Mouse (Mus musculus) hindbrain, embryonic 10.5 days (tissue): ENCODE measurements around the gene Gm26661. TPM values are rescaled to one million over a fixed set of nuclear protein-coding genes. Genes with fewer than 3 reads are reported as not detected.

Experiments
- DNase-seq: peaks from one replicate; pipeline ENCODE4 v3.0.0-alpha.2; 2017; ENCODE audit warnings: low spot score
- H3K27ac ChIP-seq: fragments of 300-500 bp; sonication (generic); 2 replicates; pipeline ENCODE4 v1.5.1; 2016; ENCODE audit warnings: mild to moderate bottlenecking, moderate library complexity
- H3K27me3 ChIP-seq: fragments of 300-500 bp; sonication (generic); 2 replicates; pipeline ENCODE4 v1.6.1; 2016; ENCODE audit warnings: mild to moderate bottlenecking; ENCODE audit not compliant: poor library complexity, insufficient read depth, severe bottlenecking
- H3K36me3 ChIP-seq: fragments of 300-500 bp; sonication (generic); 2 replicates; pipeline ENCODE4 v1.6.1; 2016; ENCODE audit warnings: mild to moderate bottlenecking, moderate library complexity
- H3K4me1 ChIP-seq: fragments of 300-500 bp; sonication (generic); replicated peaks from 2 replicates; pipeline ENCODE4 v1.6.1; 2016; ENCODE audit warnings: mild to moderate bottlenecking
- H3K4me3 ChIP-seq: fragments of 300-500 bp; sonication (generic); 2 replicates; pipeline ENCODE4 v1.5.1; 2016; ENCODE audit warnings: mild to moderate bottlenecking, moderate library complexity
- H3K9me3 ChIP-seq: fragments of 300-500 bp; sonication (generic); 2 replicates; pipeline ENCODE4 v1.6.1; 2016; ENCODE audit warnings: mild to moderate bottlenecking, moderate library complexity
- WGBS: fragments of 180-500 bp; shearing (Covaris S2); methylation state at CpG from one replicate; pipeline ENCODE4 v1.1.7; 2016; 5-methylcytosine and 5-hydroxymethylcytosine counted together
- polyA plus RNA-seq: library from polyadenylated mRNA; unstranded; fragments of >200 nt; fragmentation: Nextera tagmentation; extraction: Ambion mirVana; gene quantifications from 2 replicates; pipeline ENCODE4 v1.2.1, GENCODE M21; 2016

Gm26661 gene
- polyA plus RNA-seq, 1 experiment from 2014 or later = not detected

- no peak overlapping the region for H3K27ac ChIP-seq
- WGBS = 68% methylated on average over 4 of the region's 4 CpGs
- 0 out of 2 replicates have a peak, but pooled peaks cover 8% of the 10 kb centered on the region for H3K4me1 ChIP-seq
- H3K27me3 ChIP-seq = no peaks in the 10 kb centered on the region
- no peak for DNase-seq
- H3K4me3 ChIP-seq = no peak overlapping the region
- no peaks in the 10 kb centered on the region for H3K36me3 ChIP-seq
- H3K9me3 ChIP-seq = 0 out of 2 replicates have a peak, but pooled peaks cover 6% of the 10 kb centered on the region
These were observed 12.6 kb downstream of the Gm26661 start for GRCm38 (mm10) chr14:7803874-7804557.

GRCm38 (mm10) chr14:7804558-7804905, 13.1 kb downstream of the Gm26661 start:
- no peak for DNase-seq
- Histone ChIP-seq H3K4me3 (no peak overlapping the region), H3K27me3 (no peaks in the 10 kb centered on the region), H3K9me3 (0 out of 2 replicates have a peak, but pooled peaks cover 6% of the 10 kb centered on the region), H3K27ac (no peak overlapping the region), H3K4me1 (0 out of 2 replicates have a peak, but pooled peaks cover 8% of the 10 kb centered on the region), H3K36me3 (no peaks in the 10 kb centered on the region)
- 94% methylated on average over 2 of the region's 2 CpGs for WGBS

- H3K4me1 ChIP-seq = 0 out of 2 replicates have a peak, but pooled peaks cover 8% of the 10 kb centered on the region
- no peaks in the 10 kb centered on the region for H3K36me3 ChIP-seq
- no peak overlapping the region for H3K4me3 ChIP-seq
- DNase-seq = no peak
- no peak overlapping the region for H3K27ac ChIP-seq
- no peaks in the 10 kb centered on the region for H3K9me3 ChIP-seq
- no peaks in the 10 kb centered on the region for H3K27me3 ChIP-seq
- 75% methylated on average over 4 of the region's 4 CpGs for WGBS
These were observed 16.3 kb downstream of the Gm26661 start for GRCm38 (mm10) chr14:7807711-7808110.

GRCm38 (mm10) chr14:7808501-7808981, 17.2 kb downstream of the Gm26661 start:
- no peak overlapping the region for H3K27ac ChIP-seq
- H3K4me3 ChIP-seq = no peak overlapping the region
- H3K9me3 ChIP-seq = no peaks in the 10 kb centered on the region
- H3K4me1 ChIP-seq = 0 out of 2 replicates have a peak, but pooled peaks cover 7% of the 10 kb centered on the region
- H3K36me3 ChIP-seq = no peaks in the 10 kb centered on the region
- DNase-seq = no peak
- WGBS = 76% methylated on average over 11 of the region's 11 CpGs
- H3K27me3 ChIP-seq = no peaks in the 10 kb centered on the region

- no peak for DNase-seq
- H3K36me3 ChIP-seq = no peaks in the 10 kb centered on the region
- H3K4me1 ChIP-seq = 0 out of 2 replicates have a peak, but pooled peaks cover 2% of the 10 kb centered on the region
- H3K9me3 ChIP-seq = no peaks in the 10 kb centered on the region
- no peaks in the 10 kb centered on the region for H3K27me3 ChIP-seq
- WGBS = 86% methylated on average over 12 of the region's 12 CpGs
- H3K4me3 ChIP-seq = no peak overlapping the region
- no peak overlapping the region for H3K27ac ChIP-seq
These were observed 17.9 kb downstream of the Gm26661 start for GRCm38 (mm10) chr14:7809043-7809955.

GRCm38 (mm10) chr14:7817770-7818462, 26.5 kb downstream of the Gm26661 start, which contains the start of gene Flnb:
Gene Flnb (plus strand): TSS chr14:7817957.
- Histone ChIP-seq H3K4me3 (peak within 1 kb of the TSS; percentile 75), H3K4me1 (peaks cover 37% of the 10 kb centered on the region), H3K9me3 (no peaks in the 10 kb centered on the region), H3K27ac (peak within 1 kb of the TSS; percentile 86), H3K36me3 (no peaks in the 10 kb centered on the region), H3K27me3 (peaks cover 8% of the 10 kb centered on the region; the same call in 1 of the 2 replicates)
- under 1% methylated on average over 49 of the region's 49 CpGs for WGBS
- DNase-seq = peak; percentile 95

- under 1% methylated on average over 36 of the region's 36 CpGs for WGBS
- peaks cover 40% of the 10 kb centered on the region for H3K4me1 ChIP-seq
- peak overlapping the region; percentile 86 for H3K27ac ChIP-seq
- DNase-seq = peak; percentile 51
- no peaks in the 10 kb centered on the region for H3K36me3 ChIP-seq
- no peaks in the 10 kb centered on the region for H3K9me3 ChIP-seq
- peaks cover 8% of the 10 kb centered on the region; the same call in 1 of the 2 replicates for H3K27me3 ChIP-seq
- H3K4me3 ChIP-seq = peak overlapping the region; percentile 75
These were observed 27.2 kb downstream of the Gm26661 start for GRCm38 (mm10) chr14:7818463-7819121.

- 76% methylated on average over 5 of the region's 5 CpGs for WGBS
- Histone ChIP-seq H3K4me1 (peaks cover 43% of the 10 kb centered on the region), H3K4me3 (peak overlapping the region; percentile 75), H3K27me3 (peaks cover 8% of the 10 kb centered on the region; the same call in 1 of the 2 replicates), H3K27ac (no peak overlapping the region; the same call in 1 of the 2 replicates), H3K9me3 (no peaks in the 10 kb centered on the region), H3K36me3 (no peaks in the 10 kb centered on the region)
- no peak for DNase-seq
These were observed 28.1 kb downstream of the Gm26661 start for GRCm38 (mm10) chr14:7819446-7819845.

GRCm38 (mm10) chr14:7821341-7821740, 30.0 kb downstream of the Gm26661 start:
- DNase-seq = no peak
- Histone ChIP-seq H3K9me3 (no peaks in the 10 kb centered on the region), H3K4me3 (no peak overlapping the region), H3K27me3 (peaks cover 8% of the 10 kb centered on the region; the same call in 1 of the 2 replicates), H3K4me1 (peaks cover 62% of the 10 kb centered on the region), H3K36me3 (no peaks in the 10 kb centered on the region), H3K27ac (no peak overlapping the region)
- WGBS = 77% methylated on average over 8 of the region's 8 CpGs

- no peaks in the 10 kb centered on the region for H3K36me3 ChIP-seq
- peaks cover 8% of the 10 kb centered on the region; the same call in 1 of the 2 replicates for H3K27me3 ChIP-seq
- WGBS = 39% methylated on average over 7 of the region's 7 CpGs
- peak; percentile 78 for DNase-seq
- H3K9me3 ChIP-seq = no peaks in the 10 kb centered on the region
- peak overlapping the region; percentile 62 for H3K27ac ChIP-seq
- peaks cover 65% of the 10 kb centered on the region for H3K4me1 ChIP-seq
- no peak overlapping the region for H3K4me3 ChIP-seq
These were observed 31.3 kb downstream of the Gm26661 start for GRCm38 (mm10) chr14:7822693-7823092.

GRCm38 (mm10) chr14:7824651-7825268, 33.4 kb downstream of the Gm26661 start:
- H3K27ac ChIP-seq = no peak overlapping the region
- DNase-seq = no peak
- H3K27me3 ChIP-seq = 0 out of 2 replicates have a peak, but pooled peaks cover 1% of the 10 kb centered on the region
- no peaks in the 10 kb centered on the region for H3K36me3 ChIP-seq
- no peaks in the 10 kb centered on the region for H3K9me3 ChIP-seq
- H3K4me3 ChIP-seq = no peak overlapping the region
- H3K4me1 ChIP-seq = peaks cover 49% of the 10 kb centered on the region
- 75% methylated on average over 8 of the region's 8 CpGs for WGBS
